In the genomic region with DNA sequence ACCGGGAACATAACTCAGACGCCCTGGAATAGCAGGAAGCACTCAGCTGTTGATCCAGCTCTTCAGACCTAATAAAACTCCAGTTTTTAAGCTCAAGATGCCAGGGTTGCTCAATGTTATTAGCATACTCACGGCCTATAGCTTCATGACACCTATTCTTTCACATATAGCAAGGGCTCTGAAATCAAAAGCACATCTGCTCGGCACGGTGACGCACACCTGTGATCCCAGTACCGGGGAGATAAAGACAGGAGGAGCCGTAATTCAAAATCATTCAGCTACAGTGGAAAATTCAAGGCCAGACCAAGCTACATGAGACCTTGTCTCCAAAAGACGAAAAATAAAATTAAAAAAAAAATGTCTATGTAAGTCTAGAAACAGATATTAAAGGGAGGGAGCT, we compare ENCODE assay signal across 42 mouse cellular contexts. TPM values are rescaled to one million over a fixed set of nuclear protein-coding genes. Genes with fewer than 3 reads are reported as not detected.
"Had no signal": no experiment of that assay in that cellular context is flagged by ENCODE, and none has a peak within 500 bp of the region (broad histone marks: within the 10 kb centered on the region; RNA-seq: fewer than 3 reads in every experiment).

No protein-coding gene starts in this region.

- DNase-seq: heart, postnatal 10 days; heart, postnatal 14 days; heart, postnatal 36 days; heart, postnatal 4 days; kidney, adult 11 months; kidney, adult 18-20 months; kidney, adult 2 months; kidney, adult 8-10 months; kidney, adult 9 months; kidney, postnatal 10 days; kidney, postnatal 14 days; kidney, postnatal 25 days; kidney, postnatal 36 days; kidney, postnatal 4 days; layer of hippocampus, adult 9-11 months; layer of hippocampus, postnatal 36 days had no signal

- H3K4me1 ChIP-seq: heart, embryonic 15.5 days; hindbrain, embryonic 10.5 days; hindbrain, embryonic 12.5 days; hindbrain, embryonic 13.5 days; hindbrain, embryonic 15.5 days; intestine, embryonic 15.5 days; kidney, embryonic 15.5 days had no signal

- H3K27ac ChIP-seq: heart, embryonic 10.5 days; heart, embryonic 13.5 days; heart, embryonic 15.5 days; hindbrain, embryonic 10.5 days; hindbrain, embryonic 12.5 days; hindbrain, embryonic 13.5 days; hindbrain, embryonic 14.5 days; hindbrain, embryonic 15.5 days; hindbrain, postnatal 0 days; intestine, embryonic 15.5 days; kidney, embryonic 15.5 days; kidney, postnatal 0 days; layer of hippocampus, adult 2 months had no signal

- H3K36me3 ChIP-seq: heart, embryonic 10.5 days; heart, embryonic 12.5 days; heart, embryonic 13.5 days; heart, embryonic 15.5 days; hindbrain, embryonic 10.5 days; hindbrain, embryonic 12.5 days; hindbrain, embryonic 13.5 days; hindbrain, embryonic 15.5 days; intestine, embryonic 15.5 days; kidney, embryonic 15.5 days had no signal

- H3K27me3 ChIP-seq: heart, embryonic 12.5 days; heart, embryonic 13.5 days; heart, embryonic 15.5 days; hindbrain, embryonic 12.5 days; hindbrain, embryonic 13.5 days; hindbrain, embryonic 15.5 days; intestine, embryonic 15.5 days; kidney, embryonic 15.5 days had no signal

- H3K4me3 ChIP-seq: heart, embryonic 12.5 days; heart, embryonic 13.5 days; heart, embryonic 15.5 days; hindbrain, embryonic 10.5 days; hindbrain, embryonic 12.5 days; hindbrain, embryonic 13.5 days; hindbrain, embryonic 15.5 days; intestine, embryonic 15.5 days; kidney, embryonic 15.5 days; layer of hippocampus, adult 2 months had no signal

RNA-seq across cellular contexts. Expression of gene Gfi1, which starts 24.2 kb away (rescaled TPM):
- total RNA-seq: heart, adult 8-10 months; heart, postnatal 25 days; heart, postnatal 36 days; layer of hippocampus, adult 18-20 months; layer of hippocampus, adult 2 months; layer of hippocampus, adult 8-10 months; layer of hippocampus, postnatal 10 days; layer of hippocampus, postnatal 14 days; layer of hippocampus, postnatal 25 days; layer of hippocampus, postnatal 36 days had no signal
- polyA plus RNA-seq: heart, embryonic 10.5 days; heart, embryonic 11.5 days; heart, embryonic 13.5 days; heart, postnatal 0 days; hindbrain, embryonic 12.5 days; hindbrain, embryonic 13.5 days; hindbrain, embryonic 14.5 days; hindbrain, embryonic 15.5 days; hindbrain, embryonic 16.5 days; kidney, embryonic 14.5 days; kidney, embryonic 15.5 days; kidney, embryonic 16.5 days; kidney, postnatal 0 days had no signal
